Mouse (Mus musculus) CD4-positive helper T cell, adult 2 months (primary cell): ENCODE data around the gene Ptpn14.

Experiments
- DNase-seq: peaks from one replicate; pipeline ENCODE4 v3.0.0-alpha.2; 2012; ENCODE audit warnings: low read depth, missing footprints, low spot score

Ptpn14 gene

DNA sequence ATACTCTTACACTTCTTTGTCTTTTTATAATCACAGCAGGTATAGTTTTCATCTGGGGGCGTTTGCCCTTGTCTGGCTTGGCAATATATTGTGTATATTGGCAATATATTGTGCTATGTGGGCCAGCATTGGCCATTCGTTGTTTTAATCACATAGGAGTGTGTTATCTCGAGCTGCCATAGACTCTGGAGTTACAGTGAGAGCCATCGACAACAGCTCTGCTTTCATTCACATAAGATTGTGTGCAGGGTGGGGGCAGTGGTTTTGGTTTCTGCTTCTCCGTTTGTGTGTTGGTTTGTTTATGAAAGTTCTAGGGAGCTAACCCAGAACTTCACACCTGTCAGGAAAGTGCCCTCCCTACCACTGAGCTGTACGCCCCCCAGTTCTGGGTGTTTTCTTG is 138.6 kb downstream of the Ptpn14 start:
- no peak for DNase-seq

GRCm38 (mm10) chr1:189867034-189867433 is 139.0 kb downstream of the Ptpn14 start:
- DNase-seq = peak; percentile 60

- DNase-seq = no peak
These were observed 139.4 kb downstream of the Ptpn14 start for GRCm38 (mm10) chr1:189867497-189867896.

DNA sequence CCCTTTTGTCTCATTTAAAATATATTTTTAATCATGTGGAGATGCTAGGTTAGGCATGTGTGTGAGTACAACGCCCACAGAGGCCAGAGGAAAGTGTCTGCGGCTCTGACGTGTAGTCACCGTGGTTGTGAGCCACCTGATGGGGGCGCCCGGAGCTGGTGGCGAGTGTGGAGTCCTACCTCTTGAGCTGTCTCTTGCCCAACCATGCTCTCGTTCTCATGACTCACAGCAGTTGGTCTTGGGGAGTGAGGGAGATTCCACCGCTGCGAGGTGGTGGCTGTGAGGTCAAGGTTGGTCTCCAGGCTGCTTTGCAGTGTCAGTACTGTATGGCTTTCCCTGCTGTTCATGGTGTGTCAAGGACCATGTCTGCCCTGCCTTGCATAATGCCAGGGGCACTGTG is 140.0 kb downstream of the Ptpn14 start:
- DNase-seq = no peak

DNA sequence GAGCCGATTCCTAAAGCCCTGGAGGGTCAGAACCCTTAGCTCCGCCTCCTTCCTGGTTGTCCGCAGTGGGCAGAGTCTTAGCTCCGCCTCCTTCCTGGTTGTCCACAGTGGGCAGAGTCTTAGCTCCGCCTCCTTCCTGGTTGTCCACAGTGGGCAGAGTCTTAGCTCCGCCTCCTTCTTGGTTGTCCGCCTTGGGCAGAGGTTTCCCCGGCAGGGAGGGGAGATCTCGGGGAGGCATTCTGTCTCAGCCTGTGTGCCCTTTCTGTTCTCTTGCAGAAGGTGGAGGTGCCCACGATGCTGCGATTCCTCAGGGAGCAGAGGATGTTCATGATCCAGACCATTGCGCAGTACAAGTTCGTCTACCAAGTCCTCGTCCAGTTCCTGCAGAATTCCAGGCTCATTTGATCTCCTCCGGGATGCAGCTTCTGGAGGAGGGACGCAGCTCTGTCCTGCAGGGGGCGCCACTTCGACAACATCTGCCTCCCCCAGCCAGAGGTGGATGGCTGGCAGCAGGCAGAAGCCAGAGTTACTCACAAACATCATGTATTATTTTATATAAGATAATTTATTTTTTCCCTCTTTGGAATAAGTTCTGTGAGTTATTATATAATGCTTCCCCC is 141.7 kb downstream of the Ptpn14 start:
- DNase-seq = no peak

GRCm38 (mm10) chr1:189870539-189870938 is 142.5 kb downstream of the Ptpn14 start:
- DNase-seq = no peak

DNA sequence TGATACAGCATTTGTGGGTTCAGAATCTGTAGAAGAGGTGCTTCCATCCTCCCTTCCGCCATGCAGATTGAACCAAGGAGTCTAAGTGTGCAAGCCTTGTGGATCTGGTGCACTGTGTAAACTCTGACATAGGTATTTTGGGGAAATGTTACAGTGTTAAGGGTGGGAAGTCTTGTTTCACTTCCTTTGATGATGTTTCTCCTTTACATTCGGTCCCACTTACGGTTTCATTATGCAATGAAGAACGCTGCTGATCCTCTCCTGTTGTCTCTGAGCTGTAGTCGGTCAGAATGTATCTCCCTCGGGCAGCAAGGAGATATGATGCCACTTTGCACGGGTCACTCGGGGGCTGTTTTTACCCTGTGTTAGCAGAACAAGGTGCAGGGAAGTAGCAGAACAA is 143.6 kb downstream of the Ptpn14 start:
- DNase-seq = no peak

DNA sequence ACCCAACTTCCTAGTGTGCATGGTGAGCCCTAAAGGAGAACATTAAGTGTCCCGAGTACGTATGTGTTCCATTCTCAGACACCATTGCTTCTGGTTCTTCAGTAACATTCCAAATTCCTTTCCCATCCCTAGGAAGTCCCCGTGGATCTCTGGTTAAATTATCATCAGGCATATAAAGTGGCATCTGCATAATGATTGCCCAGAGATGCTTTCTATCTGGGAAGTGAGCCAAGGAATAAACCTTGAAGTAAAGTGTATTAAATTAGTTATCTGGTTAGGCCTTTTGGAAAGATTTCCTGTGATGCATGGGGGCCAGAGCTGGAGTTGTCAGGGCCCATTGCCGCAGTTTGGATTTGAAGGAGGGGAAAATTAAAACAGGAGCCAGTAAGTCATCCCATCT is 144.0 kb downstream of the Ptpn14 start:
- DNase-seq = no peak

GRCm38 (mm10) chr1:189873591-189873990 is 145.5 kb downstream of the Ptpn14 start:
- DNase-seq = no peak

- DNase-seq = no peak
These were observed 147.4 kb downstream of the Ptpn14 start for GRCm38 (mm10) chr1:189875439-189875861.

GRCm38 (mm10) chr1:189876162-189876561 is 148.1 kb downstream of the Ptpn14 start:
- no peak for DNase-seq

DNA sequence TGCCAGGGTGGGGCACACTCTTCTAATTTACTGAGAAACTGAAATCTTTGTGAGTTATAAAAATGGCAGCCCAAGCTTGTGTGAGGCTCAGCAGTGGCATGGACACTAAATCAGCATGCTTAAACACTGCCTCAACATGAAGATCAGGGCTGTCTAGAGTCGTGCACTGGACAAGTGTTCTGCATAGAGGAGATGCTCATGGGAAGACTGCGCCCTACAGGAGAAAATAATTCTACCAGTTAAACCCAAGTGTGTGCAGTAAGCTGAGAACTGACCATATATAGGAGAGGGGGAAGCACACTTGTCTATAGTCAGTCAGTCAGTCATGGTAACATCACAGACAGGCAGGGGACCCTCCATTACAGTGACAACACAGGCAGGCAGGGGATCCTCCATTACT is 151.1 kb downstream of the Ptpn14 start:
- no peak for DNase-seq

DNA sequence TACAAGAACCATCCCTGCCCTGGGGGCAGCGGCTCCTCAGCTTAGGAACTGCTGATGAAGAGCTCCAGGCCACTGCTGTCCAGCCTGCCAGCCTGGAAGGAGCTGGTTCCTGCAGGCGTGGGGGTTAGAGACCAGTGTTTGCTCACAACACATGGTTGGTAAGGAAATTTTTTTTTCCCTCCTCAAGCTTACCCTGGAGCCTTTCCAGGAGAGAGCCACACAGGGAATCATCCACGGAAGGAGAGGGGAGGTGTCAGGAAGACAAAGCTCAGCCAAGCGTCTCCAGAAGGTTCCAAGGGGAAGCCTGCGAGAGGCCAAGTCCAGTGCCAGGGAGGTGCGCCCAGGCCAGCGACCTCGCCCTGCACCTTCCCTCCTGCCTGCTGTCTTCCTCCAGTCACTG is 151.9 kb downstream of the Ptpn14 start:
- DNase-seq = no peak

DNA sequence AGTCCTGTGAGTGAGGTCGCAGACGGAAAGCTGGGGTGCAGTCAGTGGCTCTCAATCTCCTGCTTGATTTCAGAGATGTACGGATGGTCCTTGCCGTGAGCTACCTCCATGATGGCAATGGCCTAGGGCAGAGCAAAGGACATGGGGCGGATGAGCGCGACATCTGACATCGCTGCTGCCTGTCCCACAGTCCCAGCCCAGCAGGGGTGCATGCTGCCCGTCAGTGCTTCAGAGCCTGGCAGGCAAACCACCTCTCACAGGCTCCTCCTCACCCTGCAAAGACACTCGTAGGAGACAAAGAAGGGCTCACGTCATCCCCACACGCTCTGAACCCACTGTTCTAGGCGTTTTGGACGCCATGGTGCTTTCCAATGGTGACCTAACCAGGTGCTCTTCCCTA is 152.7 kb downstream of the Ptpn14 start:
- no peak for DNase-seq

GRCm38 (mm10) chr1:189882886-189883285 is 154.8 kb downstream of the Ptpn14 start:
- DNase-seq = peak; percentile 42

GRCm38 (mm10) chr1:189883531-189884170 is 155.6 kb downstream of the Ptpn14 start:
- DNase-seq = no peak

GRCm38 (mm10) chr1:189884951-189885350 is 156.9 kb downstream of the Ptpn14 start:
- no peak for DNase-seq

GRCm38 (mm10) chr1:189885975-189886374 is 157.9 kb downstream of the Ptpn14 start:
- no peak for DNase-seq

GRCm38 (mm10) chr1:189887518-189887917 is 159.4 kb downstream of the Ptpn14 start:
- DNase-seq = peak; percentile 47

- DNase-seq = no peak
These were observed 160.7 kb downstream of the Ptpn14 start for GRCm38 (mm10) chr1:189888749-189889148.

- DNase-seq = no peak
These were observed 166.1 kb downstream of the Ptpn14 start for GRCm38 (mm10) chr1:189894191-189894590.

DNA sequence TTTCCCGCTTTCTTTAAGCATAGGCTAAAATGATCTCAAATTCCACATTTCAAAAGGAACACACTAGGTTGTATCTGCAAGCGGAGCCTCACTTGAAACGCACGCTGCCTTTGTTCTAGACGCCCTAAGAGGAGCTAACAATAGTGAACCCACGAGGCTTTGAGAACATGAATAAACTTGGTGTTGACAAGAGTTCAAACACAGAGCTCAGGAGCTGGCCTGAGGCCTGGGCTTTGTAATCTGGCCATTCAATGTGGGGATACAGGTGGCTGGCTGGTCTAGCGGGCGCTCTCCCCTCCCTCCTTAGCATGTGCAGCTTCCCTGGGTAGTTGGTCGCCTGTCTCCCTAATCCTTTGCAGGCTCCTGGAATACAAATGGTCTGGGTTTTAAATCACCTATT is 169.8 kb downstream of the Ptpn14 start:
- DNase-seq = no peak

DNA sequence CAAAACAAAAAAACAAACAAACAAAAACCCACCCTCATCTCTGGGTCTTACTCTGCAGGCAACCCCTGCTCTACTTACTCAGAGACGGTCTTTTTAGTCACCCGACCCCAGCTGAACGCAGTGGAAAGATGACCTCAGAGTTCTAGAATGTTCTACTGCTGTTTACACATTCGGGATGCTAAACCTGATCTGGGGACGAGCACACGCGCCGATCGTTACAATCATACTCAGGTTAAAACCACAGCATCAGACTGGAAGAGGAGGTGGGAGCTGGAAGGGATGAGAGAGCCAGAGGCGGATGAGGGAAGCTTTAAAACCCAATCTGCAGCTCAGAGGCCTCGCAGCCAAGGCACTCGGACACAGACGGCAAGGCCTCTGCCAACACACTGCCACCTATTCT is 170.6 kb downstream of the Ptpn14 start:
- DNase-seq = no peak

- DNase-seq = no peak
These were observed 171.5 kb downstream of the Ptpn14 start for GRCm38 (mm10) chr1:189899526-189899925.
